Mouse (Mus musculus): ENCODE measurements around the gene Fam221b. TPM values are rescaled to one million over a fixed set of nuclear protein-coding genes. Genes with fewer than 3 reads are reported as not detected.

The Fam221b gene
- total RNA-seq, 2 experiments from 2014 or later, result 1.3 to 1.4 TPM

DNA sequence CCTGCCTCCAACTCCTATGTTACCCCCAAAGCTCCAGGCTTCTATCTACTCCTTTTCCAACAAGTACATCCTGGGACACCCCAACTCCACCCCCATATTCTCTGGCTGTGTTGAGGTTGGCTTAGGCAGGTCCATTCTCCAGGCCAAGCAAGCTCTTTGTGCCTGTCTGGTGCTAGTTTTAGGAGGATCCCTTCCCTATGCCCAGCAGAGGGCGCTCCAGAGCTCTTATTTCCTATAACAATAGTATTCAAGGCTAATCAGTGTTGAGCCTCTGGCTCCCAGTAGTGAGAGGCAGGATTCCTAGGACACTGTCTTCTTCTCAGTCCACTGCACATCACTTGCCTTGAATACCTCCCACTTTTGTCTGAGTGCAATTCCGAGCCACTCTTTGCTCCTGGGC lies 3.1 kb upstream of the Fam221b start:
- intact Hi-C loops (cut with DNase I), result loop anchor here (1.0 kb wide), 1 partner anchor 39 kb away; no protein-coding TSS in a partner anchor
- DNase-seq (ENCODE audit: low spot score in 2 of 2), result peak; percentile 86 to 91

DNA sequence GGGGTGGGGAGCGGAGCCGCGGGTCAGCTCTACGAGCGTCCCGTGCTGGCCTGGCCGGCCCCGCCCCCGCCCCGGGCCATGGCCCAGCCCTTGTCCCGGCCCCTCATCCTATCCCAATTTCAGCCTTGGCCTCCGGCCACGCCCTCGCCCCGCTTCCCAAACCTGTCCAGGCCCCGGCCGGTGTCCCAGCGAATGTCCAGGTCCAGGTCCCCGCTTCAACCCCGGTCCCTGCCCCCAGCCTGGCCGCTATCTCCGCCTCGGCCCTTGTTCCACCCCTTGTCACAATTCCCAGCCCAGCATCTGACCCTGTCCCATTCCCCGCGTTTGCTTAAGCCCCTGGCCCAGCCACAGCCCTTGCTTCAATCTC lies 466 bp upstream of the Fam221b start:
- intact Hi-C loops (cut with DNase I), result loop anchor here (1.0 kb wide), 1 partner anchor 13 kb away; the partner anchor contains the start of gene Hint2
- DNase-seq (ENCODE audit: low spot score in 2 of 2), result peak in 1 of 2 experiments; percentile 16

DNA sequence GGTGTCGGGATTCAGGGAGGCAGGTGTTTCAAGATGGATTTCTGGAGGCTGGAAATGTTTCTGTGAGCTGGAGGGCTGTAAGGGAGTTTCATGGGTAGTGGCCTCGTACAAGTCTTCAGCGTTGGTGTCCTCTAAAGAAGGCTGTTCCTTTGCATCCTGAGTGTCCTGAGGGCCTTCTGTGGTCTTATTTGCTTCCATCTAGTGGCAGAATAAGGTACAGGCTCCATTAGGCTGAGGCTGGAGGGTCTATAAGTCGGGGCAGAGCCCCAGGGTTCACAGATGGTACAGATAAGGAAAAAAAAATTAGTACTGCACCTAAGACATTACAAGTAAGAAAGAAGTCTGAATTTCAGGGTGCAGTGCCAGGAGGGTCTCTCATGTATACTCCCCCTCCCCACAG lies 2.5 kb downstream of the Fam221b start:
- intact Hi-C loops (cut with DNase I), result loop anchor here (2.0 kb wide), 1 partner anchor 36 kb away; the partner anchor contains the start of gene Npr2
- no peak for DNase-seq (ENCODE audit: low spot score in 2 of 2)

DNA sequence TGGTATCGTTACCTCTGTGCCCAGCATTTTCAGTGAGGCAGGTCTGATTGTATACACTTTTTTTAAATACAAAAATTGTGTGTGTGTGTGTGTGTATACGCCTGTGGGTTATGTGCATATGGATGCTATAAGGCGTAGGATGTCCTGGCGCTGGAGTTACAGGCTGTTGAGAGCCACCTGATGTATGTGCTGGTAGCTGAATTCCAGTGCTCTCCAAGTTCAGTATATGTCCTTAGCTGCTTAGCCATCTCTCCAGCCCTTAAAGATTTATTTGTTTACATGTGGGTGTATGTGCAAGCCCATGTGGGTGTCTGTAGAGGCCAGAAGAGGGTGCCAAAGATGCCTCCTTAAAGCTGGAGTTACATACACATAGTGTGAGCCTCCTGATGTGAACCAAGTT lies 11.8 kb downstream of the Fam221b start:
- intact Hi-C loops (cut with DNase I), result loop anchor here (2.0 to 5.0 kb wide), 2 partner anchors 125 to 214 kb away; no protein-coding TSS in a partner anchor
- DNase-seq (ENCODE audit: low spot score in 2 of 2), result peak in 1 of 2 experiments; percentile 67

DNA sequence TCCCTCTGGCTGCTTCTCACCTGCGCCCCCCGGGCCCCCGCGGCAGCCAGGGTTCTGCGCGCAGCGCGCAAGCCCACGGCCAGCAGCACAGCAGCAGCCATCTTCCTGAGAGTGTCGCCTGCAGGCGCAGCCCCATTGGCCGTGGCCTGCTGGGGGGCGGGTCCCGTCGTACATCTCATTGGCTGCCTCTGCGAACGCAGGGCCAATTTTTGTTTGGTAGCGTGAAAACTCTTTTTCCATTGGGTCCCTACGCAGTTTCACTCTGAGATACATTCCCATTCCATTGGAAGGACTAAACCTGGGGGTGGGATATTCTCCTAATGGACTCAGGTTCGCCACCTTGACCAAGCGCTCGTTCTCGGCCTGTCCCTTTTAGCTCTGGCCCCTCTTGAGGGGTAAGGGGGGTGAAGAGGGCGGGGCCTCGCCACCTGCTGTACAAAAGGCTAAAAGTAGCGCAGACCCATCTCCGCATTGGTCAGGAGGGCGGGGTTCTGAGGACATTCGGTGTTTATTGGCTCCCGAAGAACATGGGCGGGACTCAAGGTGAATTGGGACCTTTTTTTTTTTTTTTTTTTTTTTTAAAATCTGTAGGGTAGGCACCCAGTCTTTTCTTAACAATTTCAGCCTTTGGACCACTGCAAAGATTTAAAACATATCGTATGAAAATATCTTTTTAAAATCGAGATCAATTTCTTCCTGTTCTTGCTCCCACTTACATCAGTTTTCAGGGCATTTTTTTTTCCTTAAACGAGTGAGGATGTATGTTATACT lies 12.4 kb downstream of the Fam221b start, which contains the start of gene Hint2:
TSS of gene Hint2 (minus strand) at position 128 of the 771 bp plus-strand sequence.
- intact Hi-C loops (cut with DNase I), result loop anchor here (1.0 to 5.0 kb wide), 4 partner anchors 13 to 214 kb away; partner anchors contain the start of genes Fam221b and Npr2
- DNase-seq (ENCODE audit: low spot score in 2 of 2), result peak; percentile 95 to 98

DNA sequence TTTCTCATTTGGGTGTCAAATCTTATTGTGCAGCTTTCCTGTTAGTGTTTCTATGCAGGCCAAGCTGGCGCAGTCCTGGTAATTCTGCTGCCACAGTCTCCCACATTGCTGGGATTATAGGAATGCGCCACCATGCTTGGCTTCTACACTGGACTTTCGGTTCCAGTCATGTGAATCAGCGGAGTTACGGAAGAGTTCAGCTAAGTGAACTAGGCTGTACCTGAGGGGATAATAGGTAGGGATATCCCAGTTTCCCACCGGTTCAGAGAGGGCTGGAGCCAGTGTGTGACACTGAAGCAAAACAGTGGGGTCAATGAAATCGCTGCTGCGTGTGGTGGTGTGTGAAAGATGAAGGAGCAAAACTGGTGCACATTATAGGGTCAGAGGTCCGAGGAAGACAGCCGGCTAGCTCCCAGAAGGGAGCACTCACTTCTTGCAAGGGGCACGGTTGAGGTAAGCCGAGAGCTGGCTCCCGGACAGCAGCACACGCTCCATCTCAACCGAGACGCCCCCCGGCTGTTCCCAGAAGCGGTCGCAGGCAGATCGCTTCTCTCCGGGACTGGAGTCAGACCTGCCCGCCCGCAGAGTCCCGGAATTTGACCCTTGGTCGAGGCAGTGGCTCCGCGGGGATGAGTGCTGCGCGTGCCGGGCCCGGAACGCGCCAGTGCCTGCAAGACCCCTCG lies 13.1 kb downstream of the Fam221b start:
- peak in 1 of 2 experiments; percentile 38 for DNase-seq (ENCODE audit: low spot score in 2 of 2)
- intact Hi-C loops (cut with DNase I), result loop anchor here (1.0 to 5.0 kb wide), 4 partner anchors 14 to 213 kb away; partner anchors contain the start of genes Fam221b and Npr2

DNA sequence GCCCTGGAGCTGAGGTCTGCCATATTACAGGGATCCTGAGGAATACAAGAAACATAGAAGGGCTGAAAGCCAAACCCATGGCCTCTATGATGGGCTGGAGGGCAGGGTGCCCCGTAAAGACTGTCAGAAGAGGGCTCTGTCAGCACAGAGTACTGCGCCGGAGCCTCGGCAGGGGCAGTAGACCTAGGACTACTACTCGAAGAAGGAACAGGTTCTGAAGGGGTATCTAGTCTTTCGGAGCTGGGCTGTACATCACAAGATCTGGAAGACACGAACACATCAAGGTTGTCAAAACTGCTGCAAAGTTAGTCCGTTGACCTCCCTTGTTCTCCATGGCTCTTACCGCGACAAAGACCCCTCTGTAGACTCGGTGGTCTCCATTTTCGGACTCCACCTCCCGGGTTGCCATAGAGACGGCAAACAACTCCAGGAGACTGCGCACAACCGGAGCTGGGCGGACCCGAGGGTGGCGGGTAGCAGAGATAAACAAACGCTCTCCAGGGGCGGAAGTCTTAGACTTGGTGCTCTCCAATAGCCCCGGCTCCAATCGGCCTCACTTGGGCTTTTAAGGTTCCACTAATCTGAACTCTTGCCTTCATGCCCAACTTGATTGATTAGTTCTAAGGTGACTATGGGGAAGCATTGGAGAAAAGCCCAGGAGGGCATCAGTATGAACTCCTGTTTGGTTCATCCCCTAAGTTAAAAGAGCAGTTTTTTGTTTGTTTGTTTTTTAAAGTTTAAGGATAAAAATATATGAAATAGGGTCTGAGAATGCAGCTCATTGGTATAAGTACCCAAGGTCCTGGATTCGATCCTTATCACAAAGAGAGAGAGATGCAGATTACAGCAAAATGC lies 15.6 kb downstream of the Fam221b start, which contains the start of gene Spag8:
TSS of gene Spag8 (minus strand) at position 434 of the 855 bp plus-strand sequence.
- intact Hi-C loops (cut with DNase I), result no loop called here
- DNase-seq (ENCODE audit: low spot score in 2 of 2), result peak; percentile 28 to 48

DNA sequence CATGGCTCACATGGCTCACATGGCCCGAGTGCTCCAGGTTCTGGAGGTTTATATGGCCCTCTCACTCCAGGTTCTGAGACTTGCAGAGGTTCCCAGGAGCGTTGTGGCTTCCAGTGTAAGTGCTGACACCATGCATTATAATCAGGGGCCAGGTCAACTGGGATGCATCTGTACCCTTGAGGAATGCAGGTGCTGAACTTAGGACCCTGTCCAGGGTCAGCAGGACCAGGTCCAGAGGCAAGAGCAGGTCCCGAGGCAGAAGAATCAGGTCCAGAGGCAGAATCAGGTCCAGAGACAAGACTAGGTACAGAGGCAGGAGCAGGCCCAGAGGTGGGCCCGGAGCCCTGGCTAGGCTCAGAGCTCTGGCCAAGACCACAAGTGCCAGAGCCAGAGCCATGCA lies 16.2 kb downstream of the Fam221b start:
- DNase-seq (ENCODE audit: low spot score in 2 of 2), result no peak
- intact Hi-C loops (cut with DNase I), result no loop called here

DNA sequence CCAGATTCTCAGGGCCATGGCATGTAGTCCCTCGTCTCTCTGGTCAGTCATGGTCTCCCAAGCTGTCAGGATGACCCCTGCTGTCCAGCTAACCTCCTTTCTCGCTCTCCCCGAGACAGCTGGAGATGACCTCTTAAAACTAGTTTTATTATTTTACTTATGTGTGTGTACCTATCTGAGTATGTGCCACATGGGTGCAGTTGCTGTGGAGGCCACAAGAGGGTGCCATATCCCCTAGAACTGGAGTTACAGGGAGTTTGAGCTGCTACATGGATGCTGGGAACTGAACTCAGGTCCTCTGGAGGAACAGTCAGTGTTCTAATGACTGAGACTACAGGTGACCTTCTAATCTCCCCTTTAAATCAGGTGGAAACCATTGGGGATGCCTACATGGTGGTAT lies 19.2 kb downstream of the Fam221b start:
- DNase-seq (ENCODE audit: low spot score in 2 of 2), result no peak
- intact Hi-C loops (cut with DNase I), result no loop called here

DNA sequence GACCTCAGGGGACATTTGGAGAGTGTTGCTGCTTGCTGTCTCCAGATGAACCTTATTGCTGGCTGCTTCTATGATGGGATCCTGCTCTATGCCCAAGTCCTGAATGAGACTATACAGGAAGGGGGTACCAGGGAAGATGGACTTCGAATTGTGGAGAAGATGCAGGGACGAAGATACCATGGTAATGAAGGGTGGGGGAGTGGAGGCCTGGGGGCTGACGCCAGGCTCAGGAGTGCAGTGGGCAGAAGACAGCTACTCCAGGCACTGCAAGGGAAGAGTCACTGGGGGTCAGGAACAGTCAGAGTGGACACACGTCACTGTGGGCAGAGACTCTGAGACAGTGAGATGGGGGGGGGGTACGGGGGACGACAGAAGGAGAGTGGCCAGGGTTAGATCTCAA lies 28.5 kb downstream of the Fam221b start:
- intact Hi-C loops (cut with DNase I), result no loop called here
- no peak for DNase-seq (ENCODE audit: low spot score in 2 of 2)

DNA sequence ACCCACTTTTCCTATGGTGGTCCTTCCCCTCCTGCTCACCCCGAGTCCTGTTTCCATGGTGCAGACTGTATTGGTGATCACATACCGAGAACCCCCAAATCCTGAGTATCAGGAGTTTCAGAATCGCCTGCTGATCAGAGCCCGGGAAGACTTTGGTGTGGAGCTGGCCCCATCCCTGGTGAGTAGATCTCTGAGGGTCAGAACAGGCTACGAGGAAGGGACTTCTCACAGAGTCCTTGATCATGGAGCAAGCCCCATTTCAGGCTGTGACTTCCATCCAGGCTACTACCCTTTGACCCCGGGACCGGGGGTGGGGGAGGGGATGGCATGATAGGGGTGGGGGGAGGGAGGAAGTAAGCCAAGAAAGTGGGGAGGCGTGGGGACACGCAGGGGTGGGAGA lies 28.9 kb downstream of the Fam221b start:
- no peak for DNase-seq (ENCODE audit: low spot score in 2 of 2)
- intact Hi-C loops (cut with DNase I), result no loop called here

DNA sequence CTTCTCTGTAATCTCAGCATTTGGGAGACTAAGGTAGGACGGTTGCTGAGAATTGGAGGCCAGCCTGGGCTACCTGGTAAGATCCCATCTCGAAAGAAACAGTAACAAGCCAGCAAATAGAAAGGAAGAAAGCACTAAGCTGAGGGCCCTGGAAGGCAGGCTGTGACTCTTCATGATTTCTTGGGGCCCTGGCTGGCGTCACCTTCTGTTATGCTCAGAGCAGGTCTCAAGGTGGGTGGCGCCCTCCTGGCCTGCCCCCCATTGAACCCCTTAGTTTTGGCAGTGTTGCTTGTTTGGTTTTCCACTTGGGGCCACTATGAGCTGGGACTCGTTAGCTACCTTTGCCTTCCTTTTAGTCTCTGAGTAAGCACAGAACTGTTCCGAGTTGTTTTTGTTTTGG lies 32.2 kb downstream of the Fam221b start:
- DNase-seq (ENCODE audit: low spot score in 2 of 2), result no peak
- intact Hi-C loops (cut with DNase I), result no loop called here

DNA sequence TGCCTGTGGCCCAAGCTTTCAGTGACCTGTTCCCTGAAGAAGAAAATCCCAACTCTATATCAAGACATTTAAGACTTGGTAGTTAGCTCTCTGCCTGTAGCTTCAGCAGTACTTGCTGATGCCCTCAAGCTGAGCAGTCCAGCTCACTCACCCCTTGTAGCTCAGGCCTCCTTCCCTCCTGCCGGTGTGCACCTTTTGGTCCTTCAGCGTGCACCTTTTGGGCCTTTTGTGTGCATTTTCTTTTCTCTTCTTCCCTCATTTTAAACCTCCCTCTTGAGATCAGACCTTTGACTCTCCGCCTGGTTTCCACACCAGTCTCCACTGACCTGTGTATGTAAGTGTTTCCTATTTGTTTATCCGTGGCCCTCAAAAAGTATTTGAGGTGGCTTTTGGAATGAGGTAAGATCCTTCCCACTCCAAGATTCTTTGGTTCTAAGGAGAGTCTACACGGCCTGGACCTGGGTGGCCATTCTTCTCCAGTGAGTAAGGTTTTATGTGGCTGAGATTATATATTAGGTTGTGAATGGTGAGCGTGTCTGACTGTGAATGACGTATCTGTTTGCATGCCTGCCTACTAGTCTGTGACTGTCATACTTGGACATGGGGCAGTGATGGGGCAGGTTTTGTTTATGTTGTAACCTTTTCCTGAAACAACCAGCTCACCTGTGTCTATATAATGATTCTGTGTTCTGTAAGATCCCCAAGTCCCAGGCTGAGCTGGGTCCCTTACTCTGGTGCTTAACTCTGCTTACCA lies 34.1 kb downstream of the Fam221b start:
- intact Hi-C loops (cut with DNase I), result loop anchor here (5.0 kb wide), 1 partner anchor 228 kb away; no protein-coding TSS in a partner anchor
- no peak for DNase-seq (ENCODE audit: low spot score in 2 of 2)

DNA sequence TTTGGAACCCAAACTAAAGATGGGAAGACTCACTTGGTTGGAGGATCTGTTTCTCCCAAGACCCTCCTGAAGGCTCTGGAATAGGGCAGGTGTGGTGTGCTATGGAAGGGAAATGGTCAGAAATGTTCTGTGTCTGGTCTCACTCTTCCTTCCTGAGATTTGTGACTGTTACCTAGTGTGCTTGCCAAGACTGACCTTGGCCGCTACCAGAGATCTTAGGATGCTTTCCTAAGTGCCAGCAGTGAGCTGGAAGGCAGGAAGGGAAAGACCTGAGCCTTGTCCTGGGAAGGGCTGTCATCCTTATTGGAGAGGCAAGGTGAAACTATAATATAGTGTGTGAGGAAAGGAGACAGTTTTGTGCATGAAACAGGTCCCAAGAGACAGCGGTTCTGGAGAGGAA lies 35.2 kb downstream of the Fam221b start:
- no peak for DNase-seq (ENCODE audit: low spot score in 2 of 2)
- intact Hi-C loops (cut with DNase I), result loop anchor here (5.0 kb wide), 1 partner anchor 229 kb away; no protein-coding TSS in a partner anchor

DNA sequence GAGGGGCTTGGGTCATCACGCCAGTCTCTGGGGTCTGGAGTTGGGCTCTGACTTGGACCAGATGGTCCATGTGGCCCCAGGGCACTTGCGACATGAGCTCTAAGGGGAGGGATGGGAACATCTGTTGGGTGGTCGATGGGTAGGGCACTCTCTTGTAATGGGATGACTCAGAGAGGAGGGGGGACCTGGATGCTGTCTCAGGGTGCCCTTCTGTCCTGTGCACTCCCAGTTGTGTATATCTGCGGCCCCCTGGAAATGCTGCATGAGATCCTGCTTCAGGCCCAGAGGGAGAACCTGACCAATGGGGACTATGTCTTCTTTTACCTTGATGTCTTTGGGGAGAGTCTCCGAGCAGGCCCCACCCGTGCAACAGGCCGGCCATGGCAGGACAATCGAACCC lies 35.6 kb downstream of the Fam221b start:
- DNase-seq (ENCODE audit: low spot score in 2 of 2), result no peak
- intact Hi-C loops (cut with DNase I), result loop anchor here (5.0 kb wide), 1 partner anchor 229 kb away; no protein-coding TSS in a partner anchor

DNA sequence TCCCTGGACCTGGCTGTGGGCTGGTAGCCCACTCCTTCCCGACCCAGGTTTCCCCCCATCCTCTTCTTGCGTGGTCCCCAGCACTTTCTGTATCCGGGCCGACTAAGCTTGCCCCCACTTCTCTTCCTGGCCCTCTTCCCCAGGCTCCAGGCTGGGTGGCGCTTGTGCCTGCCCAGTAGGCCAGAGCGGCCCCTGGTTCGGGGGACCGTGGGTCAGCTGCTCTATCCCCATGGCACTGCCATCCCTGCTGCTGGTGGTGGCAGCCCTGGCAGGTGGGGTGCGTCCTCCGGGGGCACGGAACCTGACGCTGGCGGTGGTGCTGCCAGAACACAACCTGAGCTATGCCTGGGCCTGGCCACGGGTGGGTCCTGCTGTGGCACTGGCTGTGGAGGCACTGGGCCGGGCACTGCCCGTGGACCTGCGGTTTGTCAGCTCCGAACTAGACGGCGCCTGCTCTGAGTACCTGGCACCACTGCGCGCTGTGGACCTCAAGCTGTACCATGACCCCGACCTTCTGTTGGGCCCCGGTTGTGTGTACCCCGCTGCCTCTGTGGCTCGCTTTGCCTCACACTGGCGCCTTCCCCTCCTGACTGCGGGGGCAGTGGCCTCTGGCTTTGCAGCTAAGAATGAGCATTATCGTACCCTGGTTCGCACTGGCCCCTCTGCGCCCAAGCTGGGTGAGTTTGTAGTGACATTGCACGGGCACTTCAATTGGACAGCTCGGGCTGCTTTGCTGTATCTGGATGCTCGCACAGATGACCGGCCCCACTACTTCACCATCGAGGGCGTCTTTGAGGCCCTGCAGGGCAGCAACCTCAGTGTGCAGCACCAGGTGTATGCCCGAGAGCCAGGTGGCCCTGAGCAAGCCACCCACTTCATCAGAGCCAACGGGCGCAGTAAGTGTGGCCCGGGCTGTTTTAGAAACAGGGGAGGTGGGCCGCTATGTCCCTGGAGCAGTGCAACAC lies 36.7 kb downstream of the Fam221b start:
- intact Hi-C loops (cut with DNase I), result loop anchor here (1.0 to 5.0 kb wide), 3 partner anchors 24 to 230 kb away; partner anchors contain the start of gene Hint2
- DNase-seq (ENCODE audit: low spot score in 2 of 2), result peak in 1 of 2 experiments; percentile 18

All from left cerebral cortex, postnatal 25 days (tissue).